Mouse (Mus musculus) myocyte (in vitro differentiated cells): ENCODE results near the gene Rhox2c.
"Not testable (repeated sequence)": the region's sequence is repeated elsewhere in the genome, so short reads cannot be mapped to it uniquely, and the experiment has no call there.

Experiments
- E2F4 ChIP-seq: IDR thresholded peaks from one replicate; pipeline ENCODE4 v1.6.1; 2011; ENCODE audit warnings: mild to moderate bottlenecking, control low read depth, moderate library complexity; ENCODE audit not compliant: insufficient read depth
- MAX ChIP-seq: IDR thresholded peaks from one replicate; pipeline ENCODE4 v1.6.1; 2011; ENCODE audit warnings: low read depth, mild to moderate bottlenecking, control low read depth
- MYOG ChIP-seq, 3 experiments: IDR thresholded peaks; one replicate each; pipeline ENCODE4 v1.6.1; 2011; ENCODE audit warnings: control low read depth in 2 of 3, low read depth in 2 of 3, mild to moderate bottlenecking in 2 of 3; ENCODE audit not compliant: insufficient read length in 2 of 3, control insufficient read depth in 1 of 3, insufficient read depth in 1 of 3
- POLR2A ChIP-seq: IDR thresholded peaks from one replicate; pipeline ENCODE4 v1.6.1; 2011; ENCODE audit warnings: low read depth, mild to moderate bottlenecking, control low read depth, moderate library complexity; ENCODE audit not compliant: insufficient read length
- POLR2AphosphoS2 ChIP-seq: IDR thresholded peaks from one replicate; pipeline ENCODE4 v1.6.1; 2011; ENCODE audit warnings: low read depth, control low read depth; ENCODE audit not compliant: insufficient read length
- REST ChIP-seq: IDR thresholded peaks from one replicate; pipeline ENCODE4 v1.6.1; 2011; ENCODE audit warnings: mild to moderate bottlenecking, control low read depth, moderate library complexity; ENCODE audit not compliant: insufficient read depth, insufficient read length
- TCF12 ChIP-seq: IDR thresholded peaks from one replicate; pipeline ENCODE4 v1.6.1; 2011; ENCODE audit warnings: mild to moderate bottlenecking, control low read depth; ENCODE audit not compliant: poor library complexity, insufficient read depth, severe bottlenecking
- TCF3 ChIP-seq: IDR thresholded peaks from one replicate; pipeline ENCODE4 v1.6.1; 2011; ENCODE audit warnings: low read depth, control low read depth; ENCODE audit not compliant: insufficient read length
- USF1 ChIP-seq: IDR thresholded peaks from one replicate; pipeline ENCODE4 v1.6.1; 2011; ENCODE audit warnings: low read depth, mild to moderate bottlenecking, control low read depth, moderate library complexity

DNA sequence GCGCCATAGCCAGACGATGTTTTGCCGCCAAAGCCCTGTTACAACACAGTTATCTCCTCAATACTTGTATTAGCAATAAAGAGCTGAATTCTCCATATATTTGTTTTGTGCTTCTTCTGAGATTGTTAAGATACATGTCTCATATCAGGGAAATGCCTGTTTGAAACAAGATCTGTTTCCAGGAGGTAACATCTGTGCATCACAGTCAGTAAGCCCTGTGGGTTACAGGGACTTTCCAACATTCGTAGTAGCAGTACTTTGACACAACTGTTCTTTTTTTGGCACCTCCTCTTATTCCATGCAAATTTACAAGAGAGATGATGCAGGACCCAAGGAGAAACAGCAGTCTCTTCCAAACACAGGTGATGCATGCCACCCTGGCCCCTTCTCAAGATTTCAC, 4.8 kb downstream of the Rhox2c start, which contains the start of gene Rhox3c:
- TF ChIP-seq TCF3; MAX; POLR2A; USF1; POLR2AphosphoS2; E2F4; REST; TCF12; MYOG (IDR thresholded peaks at IDR 0.05; ENCODE audit: control insufficient read depth in 1 of 3, insufficient read depth in 1 of 3, insufficient read length in 2 of 3, low read depth in 2 of 3): not testable (repeated sequence)
